Mouse (Mus musculus) ES-E14 (cell line): ENCODE results near the gene Rasal1. TPM values are rescaled to one million over a fixed set of nuclear protein-coding genes. Genes with fewer than 3 reads are reported as not detected.
A peak's percentile ranks its signal among the peaks of the same experiment; 100 is the strongest.

Experiments used
- DNase-seq: peaks from one replicate; pipeline ENCODE4 v3.0.0-alpha.2; 2013; ENCODE audit warnings: low read depth, low spot score
- H3K27ac ChIP-seq: 2 replicates; pipeline ENCODE4 v1.5.1; 2012; ENCODE audit warnings: low read depth, mild to moderate bottlenecking, low read length, moderate library complexity, mixed read lengths; ENCODE audit not compliant: poor library complexity, insufficient read depth, severe bottlenecking
- H3K36me3 ChIP-seq: 2 replicates; pipeline ENCODE4 v1.6.1; 2012; ENCODE audit warnings: mild to moderate bottlenecking, low read length, moderate library complexity, mixed read lengths; ENCODE audit not compliant: control insufficient read depth, poor library complexity, insufficient read depth, severe bottlenecking
- H3K4me1 ChIP-seq, 2 experiments: fragments of 150-350 bp in 1 of 2; sonication (generic) in 1 of 2; 2 replicates each; pipeline ENCODE4 v1.6.1; 2012; ENCODE audit warnings: low read length in 2 of 2, mild to moderate bottlenecking in 1 of 2, mixed read lengths in 1 of 2; ENCODE audit not compliant: control insufficient read depth in 2 of 2, insufficient read depth in 2 of 2, poor library complexity in 1 of 2
- H3K4me3 ChIP-seq, 2 experiments: fragments of 150-350 bp in 1 of 2; sonication (generic) in 1 of 2; 2 replicates each; pipeline ENCODE4 v1.5.1; 2012; ENCODE audit warnings: low read length in 2 of 2, low read depth in 1 of 2, mild to moderate bottlenecking in 1 of 2, mixed read lengths in 1 of 2; ENCODE audit not compliant: insufficient read depth in 1 of 2, poor library complexity in 1 of 2, severe bottlenecking in 1 of 2
- H3K9ac ChIP-seq: 2 replicates; pipeline ENCODE4 v1.6.1; 2012; ENCODE audit warnings: low read depth, mild to moderate bottlenecking, low read length, mixed read lengths; ENCODE audit not compliant: poor library complexity, insufficient read depth, severe bottlenecking
- H3K9me3 ChIP-seq: fragments of 150-350 bp; sonication (generic); 2 replicates; pipeline ENCODE4 v1.6.1; 2012; ENCODE audit warnings: low read depth, mild to moderate bottlenecking, low read length; ENCODE audit not compliant: control insufficient read depth, insufficient read depth
- CHD2 ChIP-seq: IDR thresholded peaks from 2 replicates; pipeline ENCODE4 v1.6.1; 2014; ENCODE audit warnings: mild to moderate bottlenecking, low read depth, low read length, inconsistent platforms
- HCFC1 ChIP-seq: IDR thresholded peaks from 2 replicates; pipeline ENCODE4 v1.6.1; 2012; ENCODE audit warnings: low read length, inconsistent platforms, borderline replicate concordance; ENCODE audit not compliant: insufficient read depth
- MAFK ChIP-seq: IDR thresholded peaks from 2 replicates; pipeline ENCODE4 v1.6.1; 2014; ENCODE audit warnings: mild to moderate bottlenecking, low read depth, low read length, inconsistent platforms; ENCODE audit not compliant: insufficient read depth
- ZC3H11A ChIP-seq: IDR thresholded peaks from 2 replicates; pipeline ENCODE4 v1.6.1; 2012; ENCODE audit warnings: low read depth, mild to moderate bottlenecking, inconsistent platforms, low read length, borderline replicate concordance
- ZNF384 ChIP-seq: IDR thresholded peaks from 2 replicates; pipeline ENCODE4 v1.6.1; 2012; ENCODE audit warnings: low read depth, low read length, inconsistent platforms
- in situ Hi-C, 2 experiments: fragments of 600-800 bp; cut with MboI; formaldehyde crosslinking; loops; one replicate each; pipeline ENCODE4 v1.15.1; 2025; ENCODE audit warnings: low sequenced_read_pairs in 2 of 2, inconsistent platforms in 1 of 2; ENCODE audit not compliant: unreplicated experiment in 2 of 2
- total RNA-seq: library from RNA; depleted of rRNA; stranded (reverse); fragments of 300-350 nt; gene quantifications from 2 replicates; pipeline ENCODE4 v1.2.3, GENCODE M21; 2012

Rasal1 gene
- total RNA-seq, 1 experiment, result 3.5 TPM

- no peaks in the 10 kb centered on the region for H3K9me3 ChIP-seq
- H3K36me3 ChIP-seq, result no peaks in the 10 kb centered on the region
- H3K4me3 ChIP-seq, result peak overlapping the region; percentile 43 to 51
- H3K9ac ChIP-seq, result peak overlapping the region; percentile 54; the same call in 1 of the 2 replicates
- in situ Hi-C loops, result no loop called here
- no peak overlapping the region for H3K27ac ChIP-seq
- peaks cover 0 to 8% of the 10 kb centered on the region in 2 experiments; a peak in 2 of 4 replicates for H3K4me1 ChIP-seq
- TF ChIP-seq MAFK (no peak), ZNF384 (no peak), HCFC1 (no peak), ZC3H11A (no peak), CHD2 (no peak)
- DNase-seq, result no peak
These were observed 62.8 kb downstream of the Rasal1 start for GRCm38 (mm10) chr5:120711416-120711815.

- no peak for TF ChIP-seq HCFC1
- TF ChIP-seq ZC3H11A, result no peak
- no peak for TF ChIP-seq CHD2
- no peak for TF ChIP-seq MAFK
- TF ChIP-seq ZNF384, result no peak
- H3K36me3 ChIP-seq, result no peaks in the 10 kb centered on the region
- peak within 1 kb of the TSS; percentile 54; the same call in 1 of the 2 replicates for H3K9ac ChIP-seq
- peaks cover 0 to 6% of the 10 kb centered on the region in 2 experiments; a peak in 1 of 4 replicates for H3K4me1 ChIP-seq
- in situ Hi-C loops, result no loop called here
- DNase-seq, result no peak
- H3K9me3 ChIP-seq, result no peaks in the 10 kb centered on the region
- H3K27ac ChIP-seq, result no peak within 1 kb of the TSS
- H3K4me3 ChIP-seq, result peak within 1 kb of the TSS; percentile 43 to 51
These were observed 63.2 kb downstream of the Rasal1 start, which contains the start of gene Dtx1 for GRCm38 (mm10) chr5:120711827-120712226. Gene Dtx1 (minus strand): TSS chr5:120711927.

DNA sequence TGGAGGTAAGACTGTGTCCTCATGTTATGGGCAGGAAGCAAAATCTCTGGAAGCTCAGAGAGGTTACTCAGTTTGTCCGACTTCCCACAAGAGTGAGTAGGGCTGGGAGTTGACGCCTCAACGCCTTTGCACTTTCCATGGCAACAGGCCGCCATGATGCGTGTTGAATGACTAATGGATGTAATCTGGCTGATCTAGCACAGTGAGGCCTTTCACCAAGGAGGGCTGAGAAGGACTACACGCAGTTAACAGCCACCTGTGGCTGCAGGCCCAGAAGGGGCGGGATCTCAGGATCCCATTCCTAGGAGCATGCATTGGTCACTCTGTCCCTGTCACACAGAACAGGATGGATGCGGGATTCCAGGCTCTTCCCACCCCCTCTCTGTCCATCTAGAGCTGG lies 64.1 kb downstream of the Rasal1 start:
- in situ Hi-C loops, result no loop called here

DNA sequence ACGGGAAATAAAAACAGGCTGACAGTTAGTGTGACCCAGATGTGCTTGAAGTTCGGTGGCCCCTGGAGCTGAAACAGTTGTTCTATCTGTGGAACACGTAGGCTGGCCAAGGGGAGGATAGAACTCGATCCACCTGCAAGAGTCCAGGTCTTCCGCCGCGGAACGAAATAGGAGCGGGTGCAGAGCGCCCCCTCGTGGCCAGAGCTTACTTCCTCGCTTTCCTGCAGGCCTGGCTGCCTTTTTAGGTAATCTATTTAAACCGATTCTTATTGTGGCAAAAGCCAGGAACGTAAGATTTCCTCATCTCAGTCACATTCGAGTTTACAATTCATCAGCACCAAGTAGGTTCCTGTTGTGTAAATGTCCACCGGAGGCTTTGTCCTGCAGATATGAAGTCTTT lies 65.7 kb downstream of the Rasal1 start:
- Histone ChIP-seq H3K4me1 (peaks cover 2 to 7% of the 10 kb centered on the region in 2 experiments; a peak in 2 of 4 replicates), H3K9ac (no peak overlapping the region; the same call in 1 of the 2 replicates), H3K36me3 (no peaks in the 10 kb centered on the region), H3K9me3 (no peaks in the 10 kb centered on the region), H3K27ac (no peak overlapping the region), H3K4me3 (no peak overlapping the region)
- DNase-seq, result peak; percentile 73
- in situ Hi-C loops, result no loop called here
- TF ChIP-seq ZC3H11A (peak; percentile 80; the same call in 1 of the 2 replicates), HCFC1 (no peak)

More for the DNA sequence above, 64.1 kb downstream of the Rasal1 start:
- TF ChIP-seq MAFK (no peak), CHD2 (no peak), ZC3H11A (no peak), ZNF384 (no peak), HCFC1 (no peak)
- H3K9me3 ChIP-seq, result no peaks in the 10 kb centered on the region
- no peaks in the 10 kb centered on the region for H3K36me3 ChIP-seq
- no peak overlapping the region for H3K4me3 ChIP-seq
- H3K4me1 ChIP-seq, result peaks cover 0 to 2% of the 10 kb centered on the region in 2 experiments; a peak in 1 of 4 replicates
- DNase-seq, result no peak
- H3K27ac ChIP-seq, result no peak overlapping the region
- H3K9ac ChIP-seq, result no peak overlapping the region

DNA sequence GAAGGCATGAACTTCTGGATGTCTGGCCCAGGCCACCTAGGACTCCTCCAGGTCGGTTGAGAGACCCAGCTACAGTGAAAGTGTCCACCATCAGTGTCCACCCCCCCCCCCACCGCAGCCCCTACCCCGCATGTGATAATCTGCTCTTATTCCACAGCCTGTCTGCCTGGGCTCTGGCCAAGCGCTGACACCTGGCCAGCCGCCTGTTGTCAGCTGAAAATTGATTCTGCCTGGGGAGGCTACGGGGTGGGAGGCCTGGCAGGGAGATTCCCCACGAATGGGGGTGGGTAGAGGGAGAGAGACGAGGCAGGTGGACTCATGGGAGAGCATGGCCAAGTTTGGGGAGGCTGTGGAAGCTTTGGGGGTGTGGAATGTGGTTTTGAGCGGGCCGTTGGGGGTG lies 68.5 kb downstream of the Rasal1 start:
- H3K27ac ChIP-seq, result no peak overlapping the region
- no peaks in the 10 kb centered on the region for H3K36me3 ChIP-seq
- DNase-seq, result no peak
- H3K9ac ChIP-seq, result no peak overlapping the region
- H3K9me3 ChIP-seq, result no peaks in the 10 kb centered on the region; the same call in 1 of the 2 replicates
- peaks cover 4 to 12% of the 10 kb centered on the region in 2 experiments; a peak in 3 of 4 replicates for H3K4me1 ChIP-seq
- in situ Hi-C loops, result no loop called here
- no peak for TF ChIP-seq ZC3H11A
- TF ChIP-seq ZNF384, result no peak
- TF ChIP-seq HCFC1, result no peak
- TF ChIP-seq CHD2, result no peak
- TF ChIP-seq MAFK, result no peak
- H3K4me3 ChIP-seq, result no peak overlapping the region
